Comparison of ENCODE assay signal across 8 mouse cellular contexts in genomic region chrX:94507698-94508441, GRCm38 (mm10). TPM values are rescaled to one million over a fixed set of nuclear protein-coding genes. Genes with fewer than 3 reads are reported as not detected.
A peak's percentile ranks its signal among the peaks of the same experiment; 100 is the strongest.
DNase-seq lines count a peak whose midpoint lies in the region; ATAC-seq and TF ChIP-seq lines count a peak whose summit lies in the region.
"Not testable (repeated sequence)": the region's sequence is repeated elsewhere in the genome, so short reads cannot be mapped to it uniquely, and the experiment has no call there.

No protein-coding gene starts in this region.

- not testable (repeated sequence) for H3K9me3 ChIP-seq in MEL (replicated peaks; ENCODE audit: insufficient read depth, low read length); forebrain, embryonic 12.5 days; heart, embryonic 13.5 days; hindbrain, postnatal 0 days (ENCODE audit: low read length); lung, embryonic 14.5 days (ENCODE audit: low read depth, low read length); midbrain, postnatal 0 days (ENCODE audit: low read length)

- WGBS in forebrain, embryonic 12.5 days: 48% methylated on average over 6 of the region's 14 CpGs
- 25% methylated on average over 8 of the region's 14 CpGs for WGBS in heart, embryonic 13.5 days
- 42% methylated on average over 6 of the region's 14 CpGs for WGBS in hindbrain, postnatal 0 days
- WGBS in lung, embryonic 14.5 days: 29% methylated on average over 7 of the region's 14 CpGs
- 23% methylated on average over 6 of the region's 14 CpGs for WGBS in midbrain, postnatal 0 days

- not testable (repeated sequence) for TF ChIP-seq EP300 in MEL (IDR thresholded peaks at IDR 0.05; ENCODE audit: low read depth in 1 of 2, low read length in 2 of 2)

- peak; percentile 16 for DNase-seq in MEL (ENCODE audit: low read depth, low spot score)
- DNase-seq in adrenal gland, postnatal 14 days: peak; percentile 29
- DNase-seq in hindbrain, postnatal 0 days (ENCODE audit: low spot score): peak; percentile 4
- not testable (repeated sequence) for DNase-seq in lung, embryonic 14.5 days
- peak; percentile 8 for DNase-seq in midbrain, postnatal 0 days (ENCODE audit: low spot score)
- DNase-seq in retina, postnatal 1 day: peak; percentile 7

- not testable (repeated sequence) for H3K4me3 ChIP-seq in MEL (ENCODE audit: control insufficient read depth in 1 of 2, insufficient read depth in 1 of 2, low read depth in 2 of 2, low read length in 2 of 2); forebrain, embryonic 12.5 days (replicated peaks); heart, embryonic 13.5 days; hindbrain, postnatal 0 days (ENCODE audit: low read length); lung, embryonic 14.5 days (ENCODE audit: low read depth, low read length); midbrain, postnatal 0 days (ENCODE audit: low read depth, low read length)

- not testable (repeated sequence) for H3K36me3 ChIP-seq in MEL (ENCODE audit: control insufficient read depth in 1 of 2, insufficient read depth in 2 of 2, low read length in 2 of 2); forebrain, embryonic 12.5 days (replicated peaks); heart, embryonic 13.5 days; hindbrain, postnatal 0 days (ENCODE audit: insufficient read depth, low read length); lung, embryonic 14.5 days (ENCODE audit: insufficient read depth); midbrain, postnatal 0 days (ENCODE audit: insufficient read depth, low read length)

- TF ChIP-seq CTCF in MEL (IDR thresholded peaks at IDR 0.05 in 2 of 3, conservative IDR thresholded peaks at IDR 0.05 in 1 of 3; ENCODE audit: control insufficient read depth in 1 of 3, insufficient read depth in 1 of 3, low read depth in 2 of 3, low read length in 3 of 3, poor library complexity in 1 of 3, severe bottlenecking in 1 of 3); hindbrain, postnatal 0 days (IDR thresholded peaks at IDR 0.05; ENCODE audit: low read depth); lung, embryonic 14.5 days (IDR thresholded peaks at IDR 0.05; ENCODE audit: low read depth); midbrain, postnatal 0 days (IDR thresholded peaks at IDR 0.05): not testable (repeated sequence)

- H3K79me2 ChIP-seq in MEL (ENCODE audit: control insufficient read depth, insufficient read depth, low read length, poor library complexity): not testable (repeated sequence)

- H3K9ac ChIP-seq in MEL (ENCODE audit: control insufficient read depth, low read depth, low read length, poor library complexity, severe bottlenecking); forebrain, embryonic 12.5 days; heart, embryonic 13.5 days; hindbrain, postnatal 0 days (replicated peaks; ENCODE audit: low read length); lung, embryonic 14.5 days; midbrain, postnatal 0 days (replicated peaks; ENCODE audit: low read length, poor library complexity, severe bottlenecking): not testable (repeated sequence)

- not testable (repeated sequence) for H3K4me1 ChIP-seq in MEL (ENCODE audit: control insufficient read depth in 1 of 2, insufficient read depth in 2 of 2, low read length in 2 of 2); forebrain, embryonic 12.5 days; heart, embryonic 13.5 days; hindbrain, postnatal 0 days (ENCODE audit: insufficient read depth, low read length); lung, embryonic 14.5 days (ENCODE audit: insufficient read depth); midbrain, postnatal 0 days (ENCODE audit: insufficient read depth, low read length)

- not testable (repeated sequence) for TF ChIP-seq POLR2A in MEL (IDR thresholded peaks at IDR 0.05; ENCODE audit: control insufficient read depth in 1 of 2, insufficient read depth in 1 of 2, low read depth in 1 of 2, low read length in 2 of 2, poor library complexity in 1 of 2)

- peak; percentile 91 for ATAC-seq in forebrain, embryonic 12.5 days (ENCODE audit: low FRiP score)
- not testable (repeated sequence) for ATAC-seq in heart, embryonic 13.5 days (ENCODE audit: extremely low read depth, insufficient number of reproducible peaks, low FRiP score, low TSS enrichment)
- ATAC-seq in hindbrain, postnatal 0 days: peak; percentile 96
- ATAC-seq in lung, embryonic 14.5 days (ENCODE audit: insufficient read depth): peak; percentile 17; the same call in 1 of the 2 replicates
- ATAC-seq in midbrain, postnatal 0 days (ENCODE audit: low FRiP score): peak; percentile 94

- TF ChIP-seq RAD21 in MEL (IDR thresholded peaks at IDR 0.05; ENCODE audit: low read depth, low read length): not testable (repeated sequence)

- not testable (repeated sequence) for H3K27me3 ChIP-seq in MEL (ENCODE audit: control insufficient read depth in 1 of 2, insufficient read depth in 2 of 2, low read length in 2 of 2); forebrain, embryonic 12.5 days; heart, embryonic 13.5 days (replicated peaks); hindbrain, postnatal 0 days (ENCODE audit: insufficient read depth, low read length); lung, embryonic 14.5 days (ENCODE audit: insufficient read depth, low read length); midbrain, postnatal 0 days (ENCODE audit: insufficient read depth, low read length)

- H3K27ac ChIP-seq in MEL (ENCODE audit: control insufficient read depth, low read depth, low read length); heart, embryonic 13.5 days (replicated peaks); lung, embryonic 14.5 days (ENCODE audit: low read depth): not testable (repeated sequence)
- H3K27ac ChIP-seq in forebrain, embryonic 12.5 days: peak overlapping the region; percentile 63
- peak overlapping the region; percentile 64 for H3K27ac ChIP-seq in hindbrain, postnatal 0 days
- peak overlapping the region; percentile 77 for H3K27ac ChIP-seq in midbrain, postnatal 0 days (ENCODE audit: low read depth, low read length)

- H3K4me2 ChIP-seq in forebrain, embryonic 12.5 days; hindbrain, postnatal 0 days (ENCODE audit: low read depth, low read length); lung, embryonic 14.5 days; midbrain, postnatal 0 days (ENCODE audit: low read depth, low read length, poor library complexity, severe bottlenecking): not testable (repeated sequence)
- H3K4me2 ChIP-seq in heart, embryonic 13.5 days: 0 out of 2 replicates have a peak overlapping the region, but pooled peaks have one; percentile 6

RNA-seq across cellular contexts. Expression of gene Maged1, which starts 34.1 kb away (rescaled TPM):
- total RNA-seq in MEL (2012; rRNA removed): 12.1 and 12.9 TPM in 2 replicates
- 10 to 100 TPM in 1 of 2 experiments, not detected in 1; 30.4 TPM for polyA plus RNA-seq in MEL (2012; ENCODE audit: insufficient read depth in 1 of 2, insufficient read length in 2 of 2, low read depth in 1 of 2, low replicate concordance in 2 of 2, missing spikeins in 1 of 2)
- 223 and 229 TPM in 2 replicates for total RNA-seq in adrenal gland, postnatal 14 days (2021)
- polyA plus RNA-seq in forebrain, embryonic 12.5 days (2016; fragmentation: Nextera tagmentation; extraction: Ambion mirVana): 854 and 906 TPM in 2 replicates
- polyA plus RNA-seq in heart, embryonic 13.5 days (2015; fragmentation: Nextera tagmentation; extraction: Ambion mirVana): 491 and 494 TPM in 2 replicates
- 1,122 and 1,196 TPM in 2 replicates for total RNA-seq in hindbrain, postnatal 0 days (2014; rRNA removed)
- polyA plus RNA-seq in hindbrain, postnatal 0 days (2015; fragmentation: Nextera tagmentation; extraction: Ambion mirVana): 768 and 814 TPM in 2 replicates
- 701 and 707 TPM in 2 replicates for polyA plus RNA-seq in lung, embryonic 14.5 days (2014; fragmentation: Nextera tagmentation; extraction: Ambion mirVana)
- total RNA-seq in midbrain, postnatal 0 days (2014; rRNA removed): 1,123 and 1,242 TPM in 2 replicates
- polyA plus RNA-seq in midbrain, postnatal 0 days (2015; fragmentation: Nextera tagmentation; extraction: Ambion mirVana): 964 and 974 TPM in 2 replicates

Comparison
In these comparisons a context has a peak if more than half of its experiments do, and no peak if none do; other contexts are left out.
1. RNA of gene Maged1, which starts 34.1 kb away (polyA plus RNA-seq): 964 to 974 TPM in midbrain, postnatal 0 days, 854 to 906 TPM in forebrain, embryonic 12.5 days, 768 to 814 TPM in hindbrain, postnatal 0 days, 701 to 707 TPM in lung, embryonic 14.5 days and 491 to 494 TPM in heart, embryonic 13.5 days; 30.4 TPM in MEL; every median in the first group is over 10 times any median in the second.